In genomic region chr5:43024006-43024593, GRCm38 (mm10) we compare ENCODE assay signal across 14 mouse cellular contexts.
DNase-seq lines count a peak whose midpoint lies in the region; ATAC-seq and TF ChIP-seq lines count a peak whose summit lies in the region.
"Had no signal": no experiment of that assay in that cellular context is flagged by ENCODE, and none has a peak within 500 bp of the region (broad histone marks: within the 10 kb centered on the region; RNA-seq: fewer than 3 reads in every experiment).

No protein-coding gene starts in this region.

- H3K9me3 ChIP-seq in lung, embryonic 16.5 days (ENCODE audit: control insufficient read depth, low read length): no peaks in the 10 kb centered on the region
- no peaks in the 10 kb centered on the region for H3K9me3 ChIP-seq in forebrain, postnatal 0 days (ENCODE audit: low read length)

- peak; percentile 27 for DNase-seq in gastrocnemius, adult 2 months
- DNase-seq in gastrocnemius, postnatal 4 days (ENCODE audit: low spot score in 2 of 2): no peak
- DNase-seq in lung, adult 2 months: no peak
- DNase-seq in cerebellum, postnatal 25 days: peak; percentile 40 to 55
- peak; percentile 24 for DNase-seq in retina, postnatal 1 day
- no peak for DNase-seq in forebrain, postnatal 0 days
- DNase-seq in adrenal gland, postnatal 25 days: no peak
- DNase-seq: adrenal gland, postnatal 36 days; kidney, adult 18-20 months; midbrain, embryonic 14.5 days; thymus, postnatal 25 days had no signal

- no peak overlapping the region for H3K9ac ChIP-seq in lung, embryonic 16.5 days (ENCODE audit: low read length)
- H3K9ac ChIP-seq in forebrain, postnatal 0 days: no peak overlapping the region
- H3K9ac ChIP-seq: liver, embryonic 14.5 days had no signal

- intact Hi-C loops in gastrocnemius, adult 2 months (cut with DNase I): loop anchor here (10.0 kb wide), 1 partner anchor 211 kb away; the partner anchor contains the start of gene Cpeb2

- TF ChIP-seq POLR2A in lung, adult 2 months (IDR thresholded peaks at IDR 0.05; ENCODE audit: borderline replicate concordance, extremely low read depth, low read depth, low read length): no peak

- 55% methylated on average over 7 of the region's 7 CpGs for WGBS in lung, embryonic 16.5 days
- 52% methylated on average over 7 of the region's 7 CpGs for WGBS in lung, adult 2 months
- WGBS in forebrain, postnatal 0 days: 84% methylated on average over 7 of the region's 7 CpGs

- H3K27me3 ChIP-seq in lung, embryonic 16.5 days (ENCODE audit: control insufficient read depth, insufficient read depth, low read depth, low read length): no peaks in the 10 kb centered on the region
- H3K27me3 ChIP-seq in forebrain, postnatal 0 days (ENCODE audit: insufficient read depth, low read length): no peaks in the 10 kb centered on the region

- H3K36me3 ChIP-seq in lung, embryonic 16.5 days (ENCODE audit: control insufficient read depth, insufficient read depth, low read length): no peaks in the 10 kb centered on the region
- H3K36me3 ChIP-seq in forebrain, postnatal 0 days (ENCODE audit: insufficient read depth): no peaks in the 10 kb centered on the region

- no peak overlapping the region for H3K4me2 ChIP-seq in lung, embryonic 16.5 days (ENCODE audit: low read depth, low read length)
- no peak overlapping the region for H3K4me2 ChIP-seq in forebrain, postnatal 0 days (ENCODE audit: low read depth)

- H3K4me1 ChIP-seq in lung, embryonic 16.5 days (replicated peaks; ENCODE audit: control insufficient read depth, insufficient read depth, low read length): no peaks in the 10 kb centered on the region
- H3K4me1 ChIP-seq in lung, adult 2 months (ENCODE audit: control insufficient read depth, insufficient read depth, low read length): no peaks in the 10 kb centered on the region
- H3K4me1 ChIP-seq in forebrain, postnatal 0 days (ENCODE audit: insufficient read depth): no peaks in the 10 kb centered on the region

- TF ChIP-seq CTCF in gastrocnemius, adult 2 months (IDR thresholded peaks at IDR 0.05): no peak
- no peak for TF ChIP-seq CTCF in lung, adult 2 months (IDR thresholded peaks at IDR 0.05; ENCODE audit: insufficient read depth, low read length)
- TF ChIP-seq CTCF in forebrain, postnatal 0 days (IDR thresholded peaks at IDR 0.05; ENCODE audit: low read depth): no peak

- peak overlapping the region; percentile 57; the same call in 1 of the 2 replicates for H3K27ac ChIP-seq in gastrocnemius, adult 2 months
- peak overlapping the region; percentile 42; the same call in 1 of the 2 replicates for H3K27ac ChIP-seq in lung, embryonic 16.5 days (ENCODE audit: low read length)
- no peak overlapping the region for H3K27ac ChIP-seq in forebrain, postnatal 0 days (ENCODE audit: low read depth, low read length)
- H3K27ac ChIP-seq: liver, embryonic 14.5 days had no signal

- peak; percentile 85 for ATAC-seq in lung, embryonic 16.5 days (ENCODE audit: low read depth)
- ATAC-seq in forebrain, postnatal 0 days: no peak
- ATAC-seq: forebrain, embryonic 14.5 days had no signal

- H3K4me3 ChIP-seq in gastrocnemius, adult 2 months: no peak overlapping the region
- no peak overlapping the region for H3K4me3 ChIP-seq in lung, embryonic 16.5 days (ENCODE audit: low read length)
- H3K4me3 ChIP-seq in lung, adult 2 months (replicated peaks; ENCODE audit: extremely low read depth, low read depth, low read length): no peak overlapping the region
- no peak overlapping the region for H3K4me3 ChIP-seq in forebrain, postnatal 0 days (ENCODE audit: low read depth, low read length)

Comparison
In these comparisons a context has a peak if more than half of its experiments do, and no peak if none do; other contexts are left out.
1. DNase-seq: peak in gastrocnemius, adult 2 months (single experiment), cerebellum, postnatal 25 days (2 of 2) and retina, postnatal 1 day (single experiment); none in gastrocnemius, postnatal 4 days (0 of 2), lung, adult 2 months (single experiment), forebrain, postnatal 0 days (single experiment) and adrenal gland, postnatal 25 days (single experiment).